Mouse (Mus musculus): ENCODE measurements around the gene Sertad1. TPM values are rescaled to one million over a fixed set of nuclear protein-coding genes. Genes with fewer than 3 reads are reported as not detected.
A peak's percentile ranks its signal among the peaks of the same experiment; 100 is the strongest.

Gene Sertad1
- 24.1 and 26.7 TPM in 2 replicates for total RNA-seq (2021)
- long read RNA-seq, transcript Sertad1-201 (2 exons, 1,233 nt), result major isoform, 9 of 11 reads
- long read RNA-seq, partial matches to known transcripts, result 0 of 11 reads
- long read RNA-seq, other reads (novel, unspliced or antisense), result 1 of 11 reads

GRCm38 (mm10) chr7:27486770-27487697 is at the start of gene Sertad1:
Sertad1 (plus strand) TSS chr7:27486910.
- peak; percentile 100 for DNase-seq

GRCm38 (mm10) chr7:27437544-27437943 is 49.2 kb upstream of the Sertad1 start:
- peak; percentile 32 for DNase-seq

GRCm38 (mm10) chr7:27440014-27440413 is 46.7 kb upstream of the Sertad1 start:
- DNase-seq, result no peak

- no peak for DNase-seq
These were observed 40.7 kb upstream of the Sertad1 start for GRCm38 (mm10) chr7:27446051-27446450.

GRCm38 (mm10) chr7:27446521-27447418 is 39.9 kb upstream of the Sertad1 start:
- DNase-seq, result peak; percentile 35

GRCm38 (mm10) chr7:27447419-27448286 is 39.1 kb upstream of the Sertad1 start, which contains the start of the genes Sptbn4 and Blvrb:
Sptbn4 (minus strand) TSS chr7:27447686.
Blvrb (plus strand) TSS chr7:27447978.
- peak; percentile 94 for DNase-seq

- no peak for DNase-seq
These were observed 38.1 kb upstream of the Sertad1 start for GRCm38 (mm10) chr7:27448421-27449206.

GRCm38 (mm10) chr7:27449256-27449862 is 37.4 kb upstream of the Sertad1 start:
- peak; percentile 67 for DNase-seq

GRCm38 (mm10) chr7:27451359-27451758 is 35.4 kb upstream of the Sertad1 start:
- no peak for DNase-seq

- DNase-seq, result no peak
These were observed 34.4 kb upstream of the Sertad1 start for GRCm38 (mm10) chr7:27452206-27452770.

- no peak for DNase-seq
These were observed 32.1 kb upstream of the Sertad1 start for GRCm38 (mm10) chr7:27454461-27455121.

GRCm38 (mm10) chr7:27455273-27455672 is 31.4 kb upstream of the Sertad1 start:
- DNase-seq, result no peak

GRCm38 (mm10) chr7:27458614-27459013 is 28.1 kb upstream of the Sertad1 start:
- DNase-seq, result no peak

GRCm38 (mm10) chr7:27459640-27460039 is 27.1 kb upstream of the Sertad1 start:
- no peak for DNase-seq

- no peak for DNase-seq
These were observed 26.2 kb upstream of the Sertad1 start for GRCm38 (mm10) chr7:27460477-27460876.

GRCm38 (mm10) chr7:27467648-27468047 is 19.1 kb upstream of the Sertad1 start:
- no peak for DNase-seq

GRCm38 (mm10) chr7:27471390-27472120 is 15.2 kb upstream of the Sertad1 start:
- no peak for DNase-seq

GRCm38 (mm10) chr7:27472596-27472995 is 14.1 kb upstream of the Sertad1 start:
- DNase-seq, result no peak

Measured in adrenal gland, postnatal 25 days (tissue).